Mouse (Mus musculus): Measurements from ENCODE around the gene Zfp386. TPM values are rescaled to one million over a fixed set of nuclear protein-coding genes. Genes with fewer than 3 reads are reported as not detected.
"Not testable (repeated sequence)": the region's sequence is repeated elsewhere in the genome, so short reads cannot be mapped to it uniquely, and the experiment has no call there.

The Zfp386 gene
- total RNA-seq (2021) = 10 to 100 TPM; 30.2 to 31.3 TPM

DNA sequence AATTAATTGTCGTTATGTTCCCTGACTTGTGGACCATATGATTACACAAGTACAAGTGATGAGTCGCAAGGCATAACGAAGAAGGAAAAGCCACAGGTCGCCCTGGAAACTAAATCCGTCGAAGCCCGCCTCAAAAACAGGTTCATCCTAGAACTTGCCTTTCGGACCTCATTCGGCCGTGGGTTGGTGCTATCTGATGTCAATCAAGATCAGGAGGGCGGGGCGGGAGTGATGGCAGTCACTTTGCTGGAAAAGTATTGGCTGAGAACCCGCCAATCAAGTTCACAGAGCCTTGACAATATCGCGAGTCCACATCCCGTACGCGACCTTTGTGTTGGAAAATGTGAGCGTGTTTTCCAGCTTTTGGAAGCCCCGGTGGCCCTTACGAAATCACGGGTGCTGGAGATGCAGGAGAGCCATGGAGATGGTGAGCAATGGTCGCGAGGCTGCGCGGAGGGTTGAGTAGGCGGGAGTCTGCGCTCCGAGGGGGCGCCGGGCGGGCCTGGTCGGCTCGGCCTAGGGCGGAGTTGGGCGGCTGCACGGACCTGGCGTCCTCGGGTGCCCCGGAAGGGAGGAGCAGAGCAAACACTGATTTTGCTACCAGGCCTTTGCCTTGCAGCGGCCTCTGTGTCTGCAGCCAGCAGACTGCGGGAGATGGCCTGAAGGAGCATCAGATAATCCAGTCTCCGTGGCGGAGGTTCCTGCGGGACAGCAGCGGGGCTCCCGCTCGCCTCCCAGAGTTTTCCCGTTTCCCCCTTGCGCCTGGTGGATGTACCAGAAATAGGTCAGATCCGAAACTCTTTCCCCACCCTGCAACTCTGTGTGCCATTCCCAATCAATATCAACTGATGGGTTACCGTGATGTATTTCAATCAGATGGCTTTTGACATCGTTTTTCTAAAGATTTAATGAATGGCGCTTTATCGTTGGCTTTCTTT, at the start of gene Zfp386:
Zfp386 (plus strand) TSS at position 285 of the 938 bp plus-strand sequence.
- peak; percentile 98 to 99 for DNase-seq
- intact Hi-C loops (cut with DNase I) = loop anchor here (2.0 to 10.0 kb wide), 3 partner anchors 155 to 235 kb away; partner anchors contain the start of genes Esyt2 and Wdr60

DNA sequence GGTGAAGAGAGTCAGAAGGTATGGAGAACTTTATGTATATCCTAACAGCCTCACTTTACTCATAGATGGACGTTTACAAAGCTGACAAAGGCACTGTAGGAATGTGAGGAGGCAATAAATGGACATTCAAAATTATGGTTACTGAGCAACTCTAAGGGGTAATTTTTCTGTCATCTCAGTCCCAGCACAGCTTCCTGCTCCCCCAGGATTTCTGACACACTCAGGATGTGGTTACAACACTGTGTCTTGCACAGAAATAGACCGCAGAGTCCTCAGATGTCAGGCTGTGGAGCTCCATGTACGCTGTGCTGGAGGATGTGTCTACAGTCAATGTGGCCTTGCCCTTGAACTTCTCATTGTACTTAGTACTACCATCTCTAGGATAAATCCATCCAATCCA, 47.7 kb upstream of the Zfp386 start:
- DNase-seq; intact Hi-C loops (cut with DNase I): not testable (repeated sequence)

DNA sequence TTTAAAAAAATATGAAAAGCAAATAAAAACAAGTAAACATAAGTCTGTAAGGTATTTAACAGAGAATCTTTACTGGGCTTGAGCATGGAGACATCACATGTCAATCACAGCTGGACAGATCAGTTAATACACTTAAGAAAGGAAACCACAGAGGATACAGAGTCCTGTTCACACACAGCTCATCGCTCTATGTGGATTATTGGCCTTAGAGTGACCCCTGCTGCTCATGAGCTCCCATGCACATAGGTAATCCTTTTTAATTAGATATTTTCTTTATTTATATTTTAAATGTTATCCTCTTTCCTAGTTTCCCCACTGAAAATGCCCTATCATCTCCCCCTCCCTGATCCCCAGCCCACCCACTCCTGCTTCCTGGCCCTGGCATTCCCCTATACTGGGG, 44.6 kb upstream of the Zfp386 start:
- DNase-seq; intact Hi-C loops (cut with DNase I): not testable (repeated sequence)

DNA sequence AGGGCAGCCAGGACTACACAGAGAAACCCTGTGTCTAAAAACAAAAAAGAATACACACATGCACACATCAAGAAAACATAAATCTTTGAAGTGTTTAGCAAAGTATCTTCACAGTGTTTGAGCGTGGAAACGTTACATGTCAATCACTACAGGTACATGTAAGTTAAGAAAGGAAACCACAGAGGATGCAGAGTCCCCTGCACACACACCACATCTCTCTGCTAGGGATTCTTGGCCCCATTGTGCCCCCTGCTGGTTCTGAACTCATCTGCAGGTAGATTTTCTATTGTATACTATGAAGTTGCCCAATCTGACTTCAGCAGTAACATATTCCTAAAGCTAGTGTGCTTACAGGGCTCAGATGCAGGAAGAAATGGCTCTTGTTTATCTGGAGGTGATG, 36.7 kb upstream of the Zfp386 start:
- intact Hi-C loops (cut with DNase I) = no loop called here
- no peak for DNase-seq

DNA sequence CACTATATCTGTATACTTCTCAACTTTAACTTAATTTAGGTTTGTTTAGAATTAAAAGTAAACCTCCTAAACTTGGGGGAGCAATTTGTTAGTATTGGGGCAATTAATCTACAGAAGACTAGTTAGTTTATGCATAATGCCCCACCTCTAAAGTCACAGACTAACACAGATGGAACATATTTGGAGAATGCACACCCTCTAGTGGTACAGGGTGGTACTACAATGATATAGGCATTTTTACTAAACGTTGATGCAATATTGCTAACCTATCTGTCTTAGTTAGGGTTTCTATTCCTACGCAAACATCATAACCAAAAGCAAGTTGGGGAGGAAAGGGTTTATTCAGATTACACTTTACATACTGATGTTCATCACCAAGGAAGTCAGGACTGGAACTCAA, 19.4 kb upstream of the Zfp386 start:
- intact Hi-C loops (cut with DNase I) = no loop called here
- no peak for DNase-seq

DNA sequence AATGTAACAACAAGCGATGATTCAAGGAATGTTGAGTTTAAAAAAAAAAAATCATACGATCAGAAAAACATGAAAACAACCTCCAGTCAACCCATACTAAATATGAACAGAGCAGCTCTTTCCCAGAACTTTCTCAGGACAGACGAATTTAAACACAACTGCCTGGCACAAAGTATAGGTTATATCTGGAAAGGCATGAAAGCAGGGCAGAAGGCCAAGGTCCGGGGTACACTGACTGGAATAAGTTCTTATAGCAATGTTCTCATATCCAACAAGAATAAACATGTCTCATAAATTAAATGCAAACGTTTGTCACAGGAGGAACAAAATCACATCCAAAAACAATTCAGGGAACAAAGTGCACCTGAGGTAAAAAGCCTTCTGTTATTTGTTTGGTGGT, 12.2 kb upstream of the Zfp386 start:
- DNase-seq = peak in 1 of 2 experiments; percentile 8
- intact Hi-C loops (cut with DNase I) = no loop called here

DNA sequence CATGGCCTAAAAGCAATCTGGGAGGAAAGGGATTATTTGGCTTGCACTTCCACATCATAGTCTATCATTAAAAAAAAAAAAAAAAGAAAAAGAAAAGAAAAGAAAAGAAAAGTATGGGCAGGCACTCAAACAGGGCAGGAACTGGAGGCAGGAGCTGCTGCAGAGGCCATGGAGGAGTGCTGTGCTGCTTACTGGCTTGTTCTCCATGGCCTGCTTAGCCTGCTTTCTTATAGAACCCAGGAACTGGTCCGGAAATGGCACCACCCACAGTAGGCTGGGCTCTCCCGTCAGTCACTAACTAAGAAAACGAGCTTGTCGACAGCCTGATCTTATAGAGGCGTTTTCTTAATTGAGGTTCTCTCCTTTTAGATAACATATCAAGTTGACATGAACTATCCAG, 2.7 kb upstream of the Zfp386 start:
- DNase-seq = no peak
- intact Hi-C loops (cut with DNase I) = loop anchor here (5.0 to 10.0 kb wide), 2 partner anchors 220 to 238 kb away; partner anchors contain the start of genes Esyt2 and Wdr60

DNA sequence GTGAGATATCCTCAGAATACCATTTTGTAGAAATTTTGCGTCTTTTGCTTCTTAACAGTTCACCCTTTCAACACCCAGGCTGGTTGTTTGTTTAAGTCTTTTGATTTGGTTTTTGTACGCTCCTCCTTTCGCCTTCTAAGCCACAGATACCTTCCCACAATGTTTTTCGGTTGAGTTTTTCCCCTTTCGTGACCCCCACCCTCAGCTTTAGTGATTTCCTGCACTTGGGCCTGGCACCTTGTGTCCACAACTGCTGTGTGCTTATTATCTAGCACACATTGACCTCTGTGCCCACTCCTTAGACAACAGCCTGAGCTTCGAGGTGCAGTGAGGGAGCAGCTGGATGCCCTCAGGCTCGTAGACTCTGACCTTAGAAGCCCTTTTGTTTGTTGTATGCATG, 1.2 kb downstream of the Zfp386 start:
- DNase-seq = no peak
- intact Hi-C loops (cut with DNase I) = loop anchor here (2.0 to 10.0 kb wide), 3 partner anchors 154 to 234 kb away; partner anchors contain the start of genes Esyt2 and Wdr60

DNA sequence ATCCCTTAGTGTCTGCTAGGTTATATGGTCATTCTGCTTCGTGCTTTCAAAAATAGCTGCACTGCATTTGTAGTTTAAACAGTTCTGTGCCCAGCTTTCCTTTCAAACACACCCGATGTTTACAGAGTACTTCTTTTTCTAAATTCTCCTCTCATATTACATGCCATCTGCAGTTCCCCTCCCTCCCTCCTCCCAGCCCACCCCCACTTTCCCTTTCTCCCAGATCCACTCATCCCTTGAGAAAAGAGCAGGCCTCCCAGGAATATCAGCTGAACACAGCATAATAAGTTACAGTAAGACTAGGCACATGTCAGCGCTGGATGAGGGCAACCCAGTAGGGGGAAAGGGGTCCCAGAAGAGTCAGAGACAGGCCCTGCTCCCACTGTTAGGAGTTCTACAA, 1.7 kb downstream of the Zfp386 start:
- DNase-seq = no peak
- intact Hi-C loops (cut with DNase I) = loop anchor here (2.0 to 10.0 kb wide), 3 partner anchors 154 to 233 kb away; partner anchors contain the start of genes Esyt2 and Wdr60

DNA sequence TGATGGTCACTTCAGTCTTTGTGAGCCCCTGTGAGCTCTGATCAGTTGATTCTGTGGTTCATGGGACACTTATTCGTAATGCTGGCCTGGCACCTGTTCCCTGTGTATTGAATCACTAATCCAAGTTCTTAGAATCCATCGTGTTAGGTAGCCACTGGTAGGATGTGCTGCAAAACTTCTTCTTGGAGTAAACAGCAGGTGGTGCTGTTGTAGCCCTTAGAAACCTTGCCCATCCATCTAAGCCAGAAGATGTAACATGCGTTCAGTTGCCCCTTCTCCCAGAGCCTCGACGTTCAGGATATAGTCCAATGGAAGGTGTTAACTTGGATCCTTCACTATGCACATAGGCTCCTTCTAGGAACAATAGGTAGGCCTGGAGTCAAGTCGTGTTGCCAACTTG, 2.2 kb downstream of the Zfp386 start:
- intact Hi-C loops (cut with DNase I) = loop anchor here (2.0 to 10.0 kb wide), 4 partner anchors 153 to 355 kb away; partner anchors contain the start of genes Esyt2, Ncapg2 and Wdr60
- no peak for DNase-seq

DNA sequence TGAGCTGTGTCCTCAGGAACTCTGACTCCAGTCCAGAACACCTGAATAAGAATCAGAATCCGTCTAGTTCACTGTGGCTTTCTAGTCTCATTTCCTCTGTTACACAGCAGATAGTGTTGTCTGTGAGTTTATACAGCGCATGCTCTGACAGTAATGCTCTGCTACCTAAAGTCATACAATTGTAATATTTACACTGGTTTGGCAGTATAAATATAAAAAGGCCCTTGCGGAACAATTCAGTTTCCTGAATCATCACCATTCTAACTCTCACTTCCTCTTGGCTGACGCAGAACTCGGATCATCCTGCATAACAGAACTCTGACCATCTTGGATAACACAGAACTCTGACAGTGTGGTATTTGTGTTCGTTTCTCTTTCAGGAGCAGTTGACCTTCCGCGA, 6.8 kb downstream of the Zfp386 start:
- DNase-seq = no peak
- intact Hi-C loops (cut with DNase I) = loop anchor here (10.0 kb wide), 1 partner anchor 350 kb away; the partner anchor contains the start of gene Ncapg2

DNA sequence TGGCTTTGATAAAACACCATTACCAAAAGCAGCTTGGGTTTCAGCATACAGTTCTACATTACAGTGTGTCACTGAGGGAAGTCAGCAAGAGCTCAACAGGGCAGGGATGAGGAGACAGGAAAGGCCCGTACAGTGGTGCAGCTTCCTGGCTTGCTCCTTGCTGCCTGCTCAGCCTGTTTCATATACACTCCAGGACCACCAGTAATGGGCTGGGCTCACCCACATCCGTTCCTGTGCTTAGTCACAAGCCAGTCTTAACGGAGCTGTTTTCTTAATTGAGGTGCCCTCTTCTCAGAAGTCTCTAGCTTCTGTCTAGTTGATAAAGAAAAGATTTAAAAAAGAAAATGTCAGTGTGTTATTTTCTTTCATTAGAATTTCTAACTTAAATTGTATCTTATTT, 8.6 kb downstream of the Zfp386 start:
- DNase-seq = no peak
- intact Hi-C loops (cut with DNase I) = loop anchor here (10.0 kb wide), 1 partner anchor 349 kb away; the partner anchor contains the start of gene Ncapg2

DNA sequence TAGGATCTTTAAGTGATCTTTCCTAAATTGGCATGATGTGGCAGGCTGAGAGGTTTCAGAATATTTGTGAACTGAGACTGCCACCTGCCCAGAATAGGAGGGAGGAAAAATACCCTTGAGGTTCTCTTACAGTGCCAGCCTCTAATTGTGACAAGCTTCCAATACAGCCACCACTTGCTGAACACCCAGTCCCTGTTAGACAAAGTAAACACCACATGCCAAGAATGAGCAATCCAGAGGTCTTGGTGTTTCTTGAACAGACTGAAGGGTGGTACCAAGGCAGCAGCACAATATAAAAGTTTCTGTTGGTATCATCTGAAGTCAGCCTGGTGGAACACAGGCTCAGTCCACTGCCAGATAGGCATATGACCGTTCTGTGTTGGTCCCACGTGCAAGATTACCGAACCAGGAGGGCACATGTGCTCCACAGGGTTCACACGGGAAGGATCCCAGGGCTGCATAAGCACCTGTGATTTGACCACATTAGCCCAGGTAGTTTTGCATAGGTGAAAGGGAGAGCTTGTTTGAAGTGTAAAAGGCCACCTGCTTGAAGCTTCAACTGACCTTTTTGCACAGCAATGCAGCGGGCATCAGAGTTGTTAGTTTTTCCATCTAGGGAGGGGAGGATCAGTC, 14.2 kb downstream of the Zfp386 start:
- intact Hi-C loops (cut with DNase I) = no loop called here
- no peak for DNase-seq

DNA sequence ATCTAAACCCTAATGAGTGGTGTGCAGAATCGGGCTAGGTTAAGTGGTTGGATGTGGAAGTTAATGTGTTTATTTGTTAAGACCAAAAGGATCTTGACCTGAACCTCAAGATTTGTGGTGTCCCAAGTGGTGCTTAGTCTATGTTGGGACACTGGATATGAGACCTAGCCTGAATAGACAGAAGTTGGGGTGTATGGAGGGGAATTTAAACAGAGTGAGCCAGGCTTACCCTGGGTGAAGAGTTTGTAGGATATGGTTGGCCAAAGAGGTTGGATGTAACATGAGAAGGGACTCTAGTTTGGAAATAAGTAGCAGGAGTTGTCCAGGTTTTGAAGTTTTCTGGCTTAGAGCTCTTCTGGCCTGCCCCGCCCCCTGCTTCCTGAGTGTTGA, 14.7 kb downstream of the Zfp386 start:
- no peak for DNase-seq
- intact Hi-C loops (cut with DNase I) = no loop called here

DNA sequence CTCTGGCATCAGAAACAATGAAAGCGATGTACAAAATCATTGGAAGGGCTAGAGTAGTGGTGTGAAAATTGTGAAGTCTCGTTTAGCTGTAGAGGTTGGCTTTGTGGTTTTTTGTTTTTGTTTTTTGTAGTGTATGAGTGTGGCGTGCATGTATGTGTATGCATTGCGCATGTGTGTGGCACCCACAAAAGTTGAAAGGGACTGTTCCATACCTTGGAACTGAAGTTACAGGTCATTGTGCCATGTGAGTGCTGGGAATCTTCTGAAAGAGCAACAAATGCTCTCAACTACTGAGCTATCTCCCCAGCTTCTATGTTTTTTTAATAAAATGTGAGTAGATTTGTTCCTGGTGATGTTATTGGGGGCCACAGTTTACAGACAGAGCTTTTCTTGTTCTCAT, 15.5 kb downstream of the Zfp386 start:
- DNase-seq = no peak
- intact Hi-C loops (cut with DNase I) = no loop called here

DNA sequence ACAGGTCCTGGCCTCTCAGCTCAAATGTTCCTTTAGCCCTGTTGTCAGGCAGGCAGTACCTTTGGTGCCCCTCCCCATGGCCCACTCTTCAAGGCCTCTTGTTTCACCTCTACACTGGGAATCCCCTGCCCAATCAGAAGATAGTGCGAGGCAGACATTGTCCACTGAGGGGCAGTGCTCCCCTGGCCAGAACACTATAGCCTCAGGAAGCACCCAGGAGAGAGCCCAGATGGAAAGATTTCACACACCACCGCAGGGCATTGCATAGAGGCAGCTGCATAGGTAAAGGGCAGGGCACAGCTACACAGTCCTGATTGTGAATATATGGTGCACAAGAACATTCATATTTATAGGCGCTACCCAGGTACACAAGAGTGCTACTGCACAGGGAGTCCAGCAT, 23.5 kb downstream of the Zfp386 start:
- intact Hi-C loops (cut with DNase I) = loop anchor here (1.0 to 5.0 kb wide), 2 partner anchors 131 to 551 kb away; no protein-coding TSS in a partner anchor
- DNase-seq = peak in 1 of 2 experiments; percentile 24

DNA sequence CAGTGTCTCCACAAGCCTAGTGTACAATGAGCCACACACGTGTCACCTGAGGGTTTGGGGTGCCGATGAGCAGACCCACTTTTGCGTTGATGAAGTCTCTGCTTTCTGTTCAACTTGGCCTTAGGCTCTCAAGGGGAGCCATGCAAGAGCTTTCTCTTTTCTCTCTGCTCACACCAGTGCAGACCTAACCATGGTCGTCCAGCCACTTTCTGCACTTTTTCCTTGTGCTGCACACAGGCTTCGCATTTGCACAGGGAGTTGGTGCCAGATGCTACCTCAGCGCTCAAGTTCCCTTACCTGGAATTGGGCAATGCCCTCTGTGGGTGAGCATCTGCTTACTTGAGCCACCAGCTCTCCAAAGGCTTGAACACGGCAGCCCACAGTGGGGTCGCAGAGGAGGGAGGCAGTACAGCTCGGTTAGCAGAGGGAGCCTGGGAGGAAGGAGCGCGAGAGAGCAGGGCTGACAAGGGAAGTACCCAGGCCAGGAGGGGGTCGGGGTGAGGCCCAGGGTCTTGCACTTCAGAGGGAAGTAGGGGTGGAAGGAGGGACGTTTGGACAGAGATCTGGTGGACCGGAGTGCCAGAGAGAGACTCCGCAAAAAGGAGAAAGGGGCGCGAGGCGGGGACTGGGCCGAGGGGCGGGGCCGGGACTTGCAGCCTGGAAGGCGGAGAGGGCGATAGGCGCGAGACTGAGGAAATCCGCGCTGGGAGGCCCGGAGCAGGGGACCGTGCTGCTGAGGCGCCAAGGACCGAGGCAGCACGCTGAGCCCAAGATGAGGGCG, 29.7 kb downstream of the Zfp386 start, which contains the start of gene Vipr2:
Vipr2 (plus strand) TSS at position 653 of the 781 bp plus-strand sequence.
- intact Hi-C loops (cut with DNase I) = no loop called here
- DNase-seq = peak; percentile 56 to 61

DNA sequence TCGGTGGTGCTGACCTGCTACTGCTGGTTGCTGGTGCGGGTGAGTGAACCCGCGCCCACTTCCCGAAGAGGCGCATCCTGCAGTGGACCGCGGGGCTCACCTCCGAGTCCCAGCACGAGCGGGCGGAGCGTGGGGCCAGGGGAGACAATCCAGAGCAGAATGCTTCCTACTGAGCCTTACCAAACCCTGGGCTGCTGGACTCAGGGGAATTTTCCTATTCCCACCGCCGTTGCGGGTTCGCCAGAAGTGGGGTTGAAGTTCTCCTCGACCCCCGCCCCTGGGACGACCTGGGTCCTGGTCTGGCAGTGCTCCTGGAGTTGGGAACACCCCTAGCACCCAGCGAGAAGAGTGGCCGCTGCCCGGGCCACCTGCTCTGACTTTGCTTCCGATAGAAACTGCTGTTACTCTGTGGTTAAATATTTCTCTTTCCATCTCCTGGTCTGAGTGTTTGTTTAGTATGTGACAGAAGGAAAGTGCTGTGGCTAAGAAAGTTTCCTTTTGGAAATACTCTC, 30.4 kb downstream of the Zfp386 start:
- intact Hi-C loops (cut with DNase I) = no loop called here
- DNase-seq = no peak

DNA sequence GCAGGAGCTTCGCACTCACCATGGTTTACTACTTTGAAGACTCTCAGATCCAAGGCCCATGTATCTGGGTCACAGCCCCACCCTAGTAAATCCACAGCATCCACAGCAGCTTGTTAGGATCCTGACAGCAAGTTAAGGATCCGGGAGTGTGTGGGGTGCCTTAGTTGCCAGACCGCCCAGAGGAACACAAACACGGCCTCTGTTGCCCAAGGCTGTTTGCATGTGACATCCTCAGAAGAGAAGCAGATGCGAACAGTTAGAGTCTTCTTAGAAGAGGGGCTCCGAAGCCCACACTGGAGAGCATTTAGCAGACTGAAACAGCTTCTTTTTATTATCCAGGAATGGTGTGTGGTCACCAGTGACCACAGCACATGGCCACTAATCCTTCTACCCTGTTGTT, 35.6 kb downstream of the Zfp386 start:
- intact Hi-C loops (cut with DNase I) = no loop called here

DNA sequence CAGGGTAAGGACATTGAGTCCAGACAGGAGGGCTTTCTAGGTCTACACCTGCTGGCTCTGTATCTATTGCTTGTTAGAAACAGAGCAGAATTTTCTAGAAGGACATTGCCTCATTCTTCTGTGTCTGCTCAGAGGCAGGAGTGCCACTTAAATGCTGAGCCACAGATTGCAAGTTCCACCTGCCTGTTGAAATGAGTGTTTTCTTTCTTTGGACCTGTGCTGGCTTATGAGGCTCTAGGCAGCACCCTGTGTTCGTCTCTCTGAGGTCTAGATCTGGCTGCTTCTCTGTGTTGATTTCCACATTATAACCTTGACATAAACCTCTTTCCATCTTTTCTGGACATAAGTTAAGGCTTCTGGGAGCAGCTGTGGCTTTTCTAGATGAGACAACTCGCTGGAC, 36.8 kb downstream of the Zfp386 start:
- DNase-seq = no peak
- intact Hi-C loops (cut with DNase I) = no loop called here

More for the DNA sequence above, 35.6 kb downstream of the Zfp386 start:
- no peak for DNase-seq

All from heart, postnatal 36 days (tissue).